Mouse (Mus musculus) spleen, adult 18-20 months (tissue): ENCODE data around the gene Lingo4.

Experiments used
- DNase-seq, 2 experiments: peaks; one replicate each; pipeline ENCODE4 v3.0.0; 2022; ENCODE audit warnings: mixed read lengths in 2 of 2

Lingo4 gene

GRCm38 (mm10) chr3:94398217-94398616 lies at the start of gene Lingo4:
TSS of gene Lingo4 (plus strand) at chr3:94398517.
- no peak for DNase-seq

DNA sequence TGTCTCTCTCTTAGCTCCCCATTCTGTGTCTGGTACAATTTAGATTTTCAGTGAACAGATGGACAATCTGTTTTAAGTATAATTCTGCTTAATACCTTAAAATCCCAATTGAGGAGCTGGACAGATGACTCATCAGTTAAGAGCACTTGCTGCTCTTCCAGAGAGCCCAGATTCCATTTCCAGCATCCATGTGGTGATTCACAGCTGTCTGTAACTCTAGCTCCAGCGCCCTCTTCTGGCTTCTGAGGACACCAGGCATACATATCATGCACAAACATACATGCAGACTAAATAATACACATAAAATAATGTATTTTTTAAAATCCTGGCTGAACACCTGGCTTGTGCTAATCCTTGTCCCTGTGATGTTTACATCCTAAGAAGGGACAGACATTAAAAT lies 37.5 kb upstream of the Lingo4 start:
- no peak for DNase-seq

GRCm38 (mm10) chr3:94362138-94362537 lies 36.2 kb upstream of the Lingo4 start, which contains the start of gene C2cd4d:
TSS of gene C2cd4d (plus strand) at chr3:94362438.
- no peak for DNase-seq

DNA sequence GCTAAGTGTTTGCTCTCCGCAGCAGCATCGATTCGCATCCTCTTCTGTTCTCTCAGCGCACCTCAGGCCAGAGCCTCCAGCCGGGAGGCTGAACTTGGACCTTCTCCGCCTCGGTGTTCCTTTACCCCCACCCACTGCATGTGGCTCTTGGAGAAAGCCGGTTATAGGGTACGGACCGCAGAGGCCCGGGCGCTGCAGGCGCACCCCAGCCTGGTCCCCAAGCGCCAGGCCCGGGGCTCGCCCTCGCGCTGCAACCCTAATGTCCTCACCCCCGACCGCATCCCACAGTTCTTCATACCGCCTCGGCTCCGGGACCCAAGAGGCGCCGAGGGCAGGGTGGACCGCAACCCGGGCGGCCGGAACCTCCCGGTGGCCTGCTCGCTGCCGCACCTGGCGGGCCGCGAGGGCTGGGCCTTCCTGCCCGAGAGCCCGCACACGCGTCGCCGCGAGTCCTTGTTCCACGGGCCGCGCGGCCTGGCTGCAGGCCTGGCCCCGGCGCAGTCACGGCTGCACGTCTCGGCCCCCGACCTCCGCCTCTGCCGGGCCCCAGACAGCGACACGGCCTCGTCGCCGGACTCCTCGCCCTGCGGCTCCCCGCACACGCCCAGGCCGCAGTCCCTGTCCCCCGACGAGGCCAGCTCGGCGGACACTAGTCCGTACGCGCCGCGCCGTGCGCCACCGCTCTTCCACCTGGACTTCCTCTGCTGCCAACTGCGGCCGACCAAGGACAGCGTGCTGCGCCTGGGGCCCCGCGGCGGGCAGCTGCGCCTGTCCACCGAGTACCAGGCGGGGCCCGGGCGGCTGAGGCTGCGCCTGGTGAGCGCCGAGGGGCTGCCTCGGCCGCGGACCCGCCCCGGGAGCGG lies 34.8 kb upstream of the Lingo4 start:
- DNase-seq = no peak

DNA sequence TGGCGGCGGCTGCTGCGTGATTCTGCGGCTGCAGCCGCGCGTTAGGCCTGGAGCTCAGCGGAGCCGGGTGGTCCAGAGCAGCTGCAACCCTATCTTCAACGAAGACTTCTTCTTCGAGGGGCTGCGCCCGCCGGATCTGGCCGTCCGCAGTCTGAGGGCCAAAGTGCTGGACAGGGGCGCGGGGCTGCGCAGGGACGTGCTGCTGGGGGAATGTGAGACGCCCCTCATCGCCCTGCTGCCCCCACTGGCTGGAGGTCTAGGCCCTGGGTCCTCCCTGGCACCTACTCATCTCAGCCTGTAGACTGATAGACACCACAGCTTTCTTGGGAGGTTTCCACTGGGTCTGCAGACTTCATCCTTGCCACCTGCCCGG lies 34.2 kb upstream of the Lingo4 start:
- DNase-seq = no peak

- peak; percentile 25 to 63 for DNase-seq
Measured at GRCm38 (mm10) chr3:94366761-94367160, 31.6 kb upstream of the Lingo4 start.

GRCm38 (mm10) chr3:94367511-94367910 lies 30.8 kb upstream of the Lingo4 start:
- no peak for DNase-seq

- DNase-seq = no peak
Measured at GRCm38 (mm10) chr3:94368631-94369030, 29.7 kb upstream of the Lingo4 start.

DNA sequence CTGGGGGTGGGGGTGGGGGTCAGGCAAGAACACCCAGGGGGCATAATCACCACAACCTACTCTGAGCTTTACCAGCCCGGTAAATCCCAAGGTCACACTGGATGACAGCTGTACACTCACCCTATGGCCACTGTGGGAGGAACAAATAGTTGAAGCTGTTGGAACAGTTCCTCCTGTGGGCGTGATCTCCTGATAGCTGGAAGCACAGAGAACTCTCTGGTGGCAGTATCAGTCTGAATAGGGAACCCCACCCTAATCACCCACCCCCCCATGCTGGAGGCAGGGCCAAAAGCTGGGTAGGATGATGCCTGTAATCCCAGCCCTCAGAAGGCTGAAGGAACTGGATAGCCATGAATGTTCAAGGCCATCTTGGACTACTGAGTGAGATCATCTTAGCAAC lies 28.6 kb upstream of the Lingo4 start:
- DNase-seq = no peak

GRCm38 (mm10) chr3:94371637-94372036 lies 26.7 kb upstream of the Lingo4 start:
- no peak for DNase-seq

GRCm38 (mm10) chr3:94372038-94372437 lies 26.3 kb upstream of the Lingo4 start:
- no peak for DNase-seq

DNA sequence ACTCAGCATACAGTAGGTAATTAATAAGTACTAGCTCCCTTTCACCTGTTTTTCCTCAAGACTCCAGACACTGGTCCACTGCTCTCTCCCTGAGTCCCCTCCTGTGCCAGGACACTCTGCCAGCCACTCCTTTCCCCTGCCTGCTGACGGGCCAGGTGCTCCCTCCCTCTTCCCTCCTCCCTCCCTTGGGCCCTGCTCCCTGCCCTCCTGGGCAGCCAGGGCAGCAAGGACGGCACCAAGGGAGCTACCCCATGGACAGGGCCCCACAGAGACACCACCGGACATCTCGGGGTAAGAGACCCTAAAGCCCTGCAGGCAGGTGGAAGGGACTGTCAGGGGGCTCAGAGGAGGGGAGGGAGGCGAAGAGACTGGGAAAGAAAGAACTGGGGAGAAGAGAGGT lies 25.7 kb upstream of the Lingo4 start, which contains the start of gene Rorc:
TSS of gene Rorc (plus strand) at position 154 of the 400 bp plus-strand sequence.
- no peak for DNase-seq

- no peak for DNase-seq
Measured at GRCm38 (mm10) chr3:94373090-94373489, 25.2 kb upstream of the Lingo4 start.

DNA sequence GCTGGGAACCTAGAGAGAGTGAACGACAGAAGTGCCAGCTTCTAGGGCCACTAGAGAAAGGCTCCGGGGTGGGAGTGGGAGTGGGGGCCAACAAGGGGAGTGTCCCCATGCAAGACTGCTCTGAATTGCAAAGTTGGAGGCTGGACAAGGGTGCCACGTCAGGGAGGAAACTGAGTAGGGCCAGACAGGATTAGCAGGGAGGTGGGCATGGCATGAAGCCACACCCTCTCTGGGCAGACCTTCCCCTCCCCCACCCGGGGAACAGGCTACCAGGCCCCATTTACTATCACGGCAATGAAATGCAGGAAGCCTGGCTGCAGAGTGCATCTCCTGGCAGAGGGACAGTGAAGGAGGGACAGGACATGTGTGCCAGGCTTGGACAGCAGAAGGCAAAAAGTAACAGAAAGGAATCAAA lies 24.7 kb upstream of the Lingo4 start:
- DNase-seq = no peak

- DNase-seq = no peak
Measured at GRCm38 (mm10) chr3:94374636-94375035, 23.7 kb upstream of the Lingo4 start.

- no peak for DNase-seq
Measured at GRCm38 (mm10) chr3:94375146-94375545, 23.2 kb upstream of the Lingo4 start.

GRCm38 (mm10) chr3:94375861-94376260 lies 22.5 kb upstream of the Lingo4 start:
- DNase-seq = no peak

GRCm38 (mm10) chr3:94377028-94377923 lies 21.0 kb upstream of the Lingo4 start:
- no peak for DNase-seq

- DNase-seq = no peak
Measured at GRCm38 (mm10) chr3:94379831-94380510, 18.3 kb upstream of the Lingo4 start.

GRCm38 (mm10) chr3:94382308-94382707 lies 16.0 kb upstream of the Lingo4 start:
- no peak for DNase-seq

- DNase-seq = no peak
Measured at GRCm38 (mm10) chr3:94383476-94383875, 14.8 kb upstream of the Lingo4 start.

- DNase-seq = no peak
Measured at GRCm38 (mm10) chr3:94386671-94387070, 11.6 kb upstream of the Lingo4 start.

- DNase-seq = no peak
Measured at GRCm38 (mm10) chr3:94387391-94387790, 10.9 kb upstream of the Lingo4 start.
